Mouse (Mus musculus): ENCODE results near the gene Tango2. TPM values are rescaled to one million over a fixed set of nuclear protein-coding genes. Genes with fewer than 3 reads are reported as not detected.

Gene Tango2
- total and polyA plus RNA-seq, 3 experiments = 3.8 to 10.8 (median 9.6) TPM

DNA sequence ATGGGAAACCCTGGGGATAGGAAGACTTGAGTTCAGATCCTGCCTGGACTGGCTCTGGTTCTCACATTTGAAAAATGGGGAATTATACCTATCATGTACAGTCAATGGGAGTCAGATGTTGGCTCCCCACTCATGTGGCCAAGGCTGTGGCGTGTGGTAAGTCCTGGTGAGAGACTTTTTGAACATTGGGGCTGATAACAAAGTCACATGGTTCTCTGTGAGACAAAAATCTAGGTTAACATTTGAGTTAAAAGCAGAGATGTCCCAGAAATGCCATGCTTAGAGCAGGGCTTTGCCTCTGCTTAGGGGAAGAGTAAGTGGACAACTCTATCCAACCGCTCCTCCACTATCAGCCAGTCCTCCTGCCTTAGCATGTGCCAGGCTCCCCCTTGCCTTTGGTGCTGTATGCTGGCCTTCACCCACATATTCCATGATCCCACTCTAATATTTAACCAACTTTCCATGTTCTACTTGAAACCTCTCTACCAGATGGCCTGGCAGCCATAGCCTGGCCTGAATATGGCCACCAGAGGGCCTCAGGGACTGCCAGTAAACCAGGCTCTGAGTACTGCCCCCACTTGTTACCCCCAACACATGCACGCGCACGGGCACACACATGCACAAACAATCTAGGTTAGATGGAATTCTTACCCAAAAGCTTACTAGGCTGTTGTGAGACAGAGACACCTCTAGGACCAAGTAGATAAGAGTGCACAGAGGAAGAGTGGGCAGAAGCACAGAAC, 3.6 kb upstream of the Tango2 start:
- H3K27me3 ChIP-seq (replicated peaks) = peaks cover 51% of the 10 kb centered on the region
- no peak for DNase-seq (ENCODE audit: extremely low read depth)

DNA sequence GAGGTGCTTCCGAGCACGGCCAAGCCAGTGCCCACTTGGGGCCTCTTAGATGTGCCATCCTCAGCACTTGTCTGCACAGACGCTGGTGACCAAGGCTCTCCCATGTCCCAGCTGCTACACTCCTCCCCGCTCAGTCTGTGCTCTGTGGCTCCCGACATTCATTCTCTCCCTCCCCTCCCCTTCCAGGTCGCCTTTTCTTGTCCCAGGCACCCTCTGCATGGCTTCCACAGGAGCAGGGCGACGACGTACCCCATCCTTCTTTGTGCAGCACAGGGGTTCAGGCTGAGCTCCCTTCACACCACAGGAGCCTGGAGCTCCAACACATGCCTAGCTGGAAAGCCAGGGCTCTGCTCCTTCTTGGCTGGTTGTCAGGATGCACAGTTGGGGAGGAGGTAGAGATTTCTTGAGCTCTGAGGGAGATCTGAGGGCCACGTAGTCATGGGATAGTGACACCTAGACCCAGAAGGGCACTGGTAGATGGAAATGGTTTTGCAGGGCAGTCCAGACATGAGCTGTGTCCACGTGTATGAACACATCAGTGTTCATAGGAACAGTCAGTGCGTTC, 1.9 kb upstream of the Tango2 start:
- no peaks in the 10 kb centered on the region for H3K9me3 ChIP-seq (replicated peaks; ENCODE audit: low read length)
- in situ Hi-C loops (cut with MboI; ENCODE audit: low pct_ligation_motif_present, low pct_unique_long_range_greater_than_20kb, low sequenced_read_pairs) = loop anchor here (5.0 kb wide), 2 partner anchors 37 to 272 kb away; partner anchors contain the start of gene Gp1bb
- H3K27me3 ChIP-seq (replicated peaks) = peaks cover 56% of the 10 kb centered on the region
- no peaks in the 10 kb centered on the region for H3K36me3 ChIP-seq (replicated peaks in 1 of 2; ENCODE audit: control insufficient read depth in 1 of 2, insufficient read depth in 1 of 2, low read length in 1 of 2)
- peaks cover 0 to 17% of the 10 kb centered on the region in 2 experiments; a peak in 2 of 4 replicates for H3K4me1 ChIP-seq (ENCODE audit: control insufficient read depth in 1 of 2, insufficient read depth in 2 of 2)
- H3K4me2 ChIP-seq (ENCODE audit: insufficient read depth, low read depth, poor library complexity, severe bottlenecking) = no peak overlapping the region
- TF ChIP-seq IRF4 (IDR thresholded peaks at IDR 0.05; ENCODE audit: low read depth, low read length) = no peak
- no peak for TF ChIP-seq GABPA (IDR thresholded peaks at IDR 0.05; ENCODE audit: insufficient replicate concordance, low read depth, low read length)
- TF ChIP-seq MYC (IDR thresholded peaks at IDR 0.05; ENCODE audit: low read depth, low read length) = no peak
- TF ChIP-seq CTCF (conservative IDR thresholded peaks at IDR 0.05 in 1 of 2, IDR thresholded peaks at IDR 0.05 in 1 of 2; ENCODE audit: low read depth in 2 of 2, low read length in 2 of 2) = no peak
- TF ChIP-seq JUND (conservative IDR thresholded peaks at IDR 0.05; ENCODE audit: low read depth, low read length) = no peak
- no peak for TF ChIP-seq PAX5 (IDR thresholded peaks at IDR 0.05; ENCODE audit: low read length)
- TF ChIP-seq TBP (conservative IDR thresholded peaks at IDR 0.05; ENCODE audit: low read depth, low read length) = no peak
- no peak for TF ChIP-seq MEF2A (IDR thresholded peaks at IDR 0.05; ENCODE audit: borderline replicate concordance, low read depth, low read length)
- TF ChIP-seq NELFE (IDR thresholded peaks at IDR 0.05; ENCODE audit: low read depth, low read length) = no peak
- TF ChIP-seq POLR2A (IDR thresholded peaks at IDR 0.05; ENCODE audit: low read depth, low read length) = no peak
- TF ChIP-seq USF2 (conservative IDR thresholded peaks at IDR 0.05; ENCODE audit: low read depth, low read length) = no peak
- TF ChIP-seq HCFC1 (IDR thresholded peaks at IDR 0.05; ENCODE audit: low read depth, low read length) = no peak
- TF ChIP-seq MXI1 (IDR thresholded peaks at IDR 0.05; ENCODE audit: low read depth, low read length) = no peak
- no peak for TF ChIP-seq SMC3 (IDR thresholded peaks at IDR 0.05; ENCODE audit: low read depth, low read length)
- no peak for TF ChIP-seq EP300 (IDR thresholded peaks at IDR 0.05; ENCODE audit: low read length)
- no peak for TF ChIP-seq TCF12 (IDR thresholded peaks at IDR 0.05; ENCODE audit: low read depth, low read length)
- TF ChIP-seq MAX (IDR thresholded peaks at IDR 0.05; ENCODE audit: low read length) = no peak
- no peak for TF ChIP-seq MAFK (IDR thresholded peaks at IDR 0.05; ENCODE audit: insufficient replicate concordance, low read length)
- H3K79me2 ChIP-seq (replicated peaks; ENCODE audit: control insufficient read depth, extremely low read depth, insufficient read depth, poor library complexity, severe bottlenecking) = no peaks in the 10 kb centered on the region
- no peak for DNase-seq (ENCODE audit: extremely low read depth)
- dilution Hi-C loops (cut with MboI; ENCODE audit: extremely low pct_ligation_motif_present, extremely low pct_unique_long_range_greater_than_20kb, low sequenced_read_pairs) = no loop called here
- no peak overlapping the region for H3K27ac ChIP-seq (ENCODE audit: insufficient read depth, low read depth)
- no peak overlapping the region for H3K9ac ChIP-seq (ENCODE audit: insufficient read depth, low read depth)
- no peak overlapping the region for H3K4me3 ChIP-seq (replicated peaks in 1 of 3; ENCODE audit: low read depth in 2 of 3, low read length in 2 of 3, poor library complexity in 1 of 3)

More for the DNA sequence above, 3.6 kb upstream of the Tango2 start:
- TF ChIP-seq EP300 (IDR thresholded peaks at IDR 0.05; ENCODE audit: low read length) = no peak
- no peak for TF ChIP-seq UBTF (IDR thresholded peaks at IDR 0.05; ENCODE audit: low read depth, low read length)
- 0 out of 2 replicates have a peak, but pooled peaks have one; percentile 47 for TF ChIP-seq NELFE (IDR thresholded peaks at IDR 0.05; ENCODE audit: low read depth, low read length)
- no peak; the same call in 1 of the 2 replicates for TF ChIP-seq MAX (IDR thresholded peaks at IDR 0.05; ENCODE audit: low read length)
- 0 out of 2 replicates have a peak, but pooled peaks have one; percentile 13 for TF ChIP-seq IRF4 (IDR thresholded peaks at IDR 0.05; ENCODE audit: low read depth, low read length)
- no peak for TF ChIP-seq ELF1 (IDR thresholded peaks at IDR 0.05; ENCODE audit: low read depth, low read length)
- TF ChIP-seq E2F4 (IDR thresholded peaks at IDR 0.05; ENCODE audit: insufficient replicate concordance, low read depth, low read length) = no peak
- no peak for TF ChIP-seq TCF12 (IDR thresholded peaks at IDR 0.05; ENCODE audit: low read depth, low read length)
- peak; percentile 81 for TF ChIP-seq SMC3 (IDR thresholded peaks at IDR 0.05; ENCODE audit: low read depth, low read length)
- TF ChIP-seq MXI1 (IDR thresholded peaks at IDR 0.05; ENCODE audit: low read depth, low read length) = no peak
- TF ChIP-seq MEF2A (IDR thresholded peaks at IDR 0.05; ENCODE audit: borderline replicate concordance, low read depth, low read length) = no peak
- TF ChIP-seq BHLHE40 (IDR thresholded peaks at IDR 0.05; ENCODE audit: low read depth, low read length) = peak; percentile 73
- TF ChIP-seq ETS1 (conservative IDR thresholded peaks at IDR 0.05; ENCODE audit: low read depth, low read length) = no peak
- peak; percentile 8 to 91; a peak in 3 of 4 replicates for TF ChIP-seq CTCF (conservative IDR thresholded peaks at IDR 0.05 in 1 of 2, IDR thresholded peaks at IDR 0.05 in 1 of 2; ENCODE audit: low read depth in 2 of 2, low read length in 2 of 2)
- TF ChIP-seq USF1 (IDR thresholded peaks at IDR 0.05; ENCODE audit: low read depth, low read length) = no peak
- TF ChIP-seq RAD21 (IDR thresholded peaks at IDR 0.05; ENCODE audit: low read depth, low read length) = peak; percentile 70
- TF ChIP-seq MAZ (IDR thresholded peaks at IDR 0.05; ENCODE audit: low read depth, low read length) = peak; percentile 64; the same call in 1 of the 2 replicates
- H3K4me2 ChIP-seq (ENCODE audit: insufficient read depth, low read depth, poor library complexity, severe bottlenecking) = no peak overlapping the region
- dilution Hi-C loops (cut with MboI; ENCODE audit: extremely low pct_ligation_motif_present, extremely low pct_unique_long_range_greater_than_20kb, low sequenced_read_pairs) = no loop called here
- no peak overlapping the region for H3K27ac ChIP-seq (ENCODE audit: insufficient read depth, low read depth)
- peaks cover 0 to 12% of the 10 kb centered on the region in 2 experiments; a peak in 2 of 4 replicates for H3K4me1 ChIP-seq (ENCODE audit: control insufficient read depth in 1 of 2, insufficient read depth in 2 of 2)
- H3K4me3 ChIP-seq (replicated peaks in 1 of 3; ENCODE audit: low read depth in 2 of 3, low read length in 2 of 3, poor library complexity in 1 of 3) = no peak overlapping the region
- in situ Hi-C loops (cut with MboI; ENCODE audit: low pct_ligation_motif_present, low pct_unique_long_range_greater_than_20kb, low sequenced_read_pairs) = loop anchor here (5.0 kb wide), 2 partner anchors 36 to 271 kb away; partner anchors contain the start of gene Gp1bb
- no peaks in the 10 kb centered on the region for H3K36me3 ChIP-seq (replicated peaks in 1 of 2; ENCODE audit: control insufficient read depth in 1 of 2, insufficient read depth in 1 of 2, low read length in 1 of 2)
- no peaks in the 10 kb centered on the region for H3K79me2 ChIP-seq (replicated peaks; ENCODE audit: control insufficient read depth, extremely low read depth, insufficient read depth, poor library complexity, severe bottlenecking)
- H3K9me3 ChIP-seq (replicated peaks; ENCODE audit: low read length) = no peaks in the 10 kb centered on the region
- no peak overlapping the region for H3K9ac ChIP-seq (ENCODE audit: insufficient read depth, low read depth)
